Comparison of ENCODE assay signal across 16 mouse cellular contexts in the genomic region with DNA sequence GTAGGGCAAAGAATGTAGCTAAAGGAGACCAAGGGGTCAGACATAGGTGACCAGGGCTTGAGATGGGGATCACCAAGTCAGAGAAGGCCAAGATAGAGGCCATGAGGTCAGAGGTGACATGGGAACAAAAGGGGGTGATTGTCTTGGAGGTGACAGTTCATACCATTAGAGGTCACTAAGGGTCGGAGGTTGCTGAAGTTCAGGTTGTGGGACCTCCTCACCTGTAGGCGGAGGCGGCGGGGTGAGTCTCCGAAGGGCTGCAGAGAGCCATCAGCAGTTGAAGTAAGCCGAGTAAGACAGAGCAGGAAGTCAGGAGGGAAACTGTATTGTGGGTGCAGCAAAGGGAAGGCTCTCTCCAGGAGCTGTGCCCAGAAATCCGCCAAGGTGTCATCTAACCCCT. TPM values are rescaled to one million over a fixed set of nuclear protein-coding genes. Genes with fewer than 3 reads are reported as not detected.
A peak's percentile ranks its signal among the peaks of the same experiment; 100 is the strongest.
DNase-seq lines count a peak whose midpoint lies in the region; ATAC-seq lines count a peak whose summit lies in the region.
"Had no signal": no experiment of that assay in that cellular context is flagged by ENCODE, and none has a peak within 500 bp of the region (broad histone marks: within the 10 kb centered on the region; RNA-seq: fewer than 3 reads in every experiment).

No protein-coding gene starts in this region.

- ATAC-seq in forebrain, embryonic 15.5 days (replicated peaks): no peak
- no peak for ATAC-seq in limb, embryonic 11.5 days (ENCODE audit: insufficient number of reproducible peaks, low FRiP score, low TSS enrichment, low read depth)
- no peak for ATAC-seq in neural tube, embryonic 12.5 days (ENCODE audit: low FRiP score, low read depth)

- 87% methylated on average over 7 of the region's 7 CpGs for WGBS in heart, embryonic 10.5 days
- WGBS in forebrain, embryonic 15.5 days: 94% methylated on average over 7 of the region's 7 CpGs
- 88% methylated on average over 7 of the region's 7 CpGs for WGBS in limb, embryonic 11.5 days
- WGBS in neural tube, embryonic 12.5 days: 88% methylated on average over 7 of the region's 7 CpGs

- DNase-seq in heart, embryonic 10.5 days (ENCODE audit: low spot score): peak; percentile 59
- DNase-seq in heart, adult 9 months (ENCODE audit: low spot score in 2 of 2): no peak
- DNase-seq in limb, embryonic 11.5 days (ENCODE audit: low spot score): no peak
- DNase-seq in gastrocnemius, postnatal 14 days: no peak
- no peak for DNase-seq in yolk sac, embryonic 10.5 days (ENCODE audit: low spot score)
- DNase-seq in left cerebral cortex, postnatal 14 days (ENCODE audit: low spot score in 2 of 2): no peak
- DNase-seq: cerebellum, adult 9-10 months; kidney, adult 2 months; lung, embryonic 14.5 days had no signal

- H3K9ac ChIP-seq in forebrain, embryonic 15.5 days (replicated peaks): peak overlapping the region; percentile 95; the same call in 1 of the 2 replicates
- H3K9ac ChIP-seq in limb, embryonic 11.5 days (ENCODE audit: low read length): no peak overlapping the region
- H3K9ac ChIP-seq in neural tube, embryonic 12.5 days: peak overlapping the region; percentile 93
- H3K9ac ChIP-seq: heart, embryonic 15.5 days had no signal

- peaks cover 38% of the 10 kb centered on the region for H3K4me1 ChIP-seq in heart, embryonic 10.5 days
- peaks cover 61% of the 10 kb centered on the region for H3K4me1 ChIP-seq in forebrain, embryonic 15.5 days
- H3K4me1 ChIP-seq in limb, embryonic 11.5 days (ENCODE audit: control insufficient read depth, insufficient read depth, low read length): peaks cover 31% of the 10 kb centered on the region
- peaks cover 55% of the 10 kb centered on the region for H3K4me1 ChIP-seq in neural tube, embryonic 12.5 days

- no peak overlapping the region for H3K27ac ChIP-seq in heart, embryonic 10.5 days
- H3K27ac ChIP-seq in forebrain, embryonic 15.5 days (replicated peaks): no peak overlapping the region
- no peak overlapping the region for H3K27ac ChIP-seq in limb, embryonic 11.5 days (replicated peaks; ENCODE audit: low read depth, low read length)
- H3K27ac ChIP-seq in neural tube, embryonic 12.5 days: no peak overlapping the region
- H3K27ac ChIP-seq: heart, embryonic 15.5 days; layer of hippocampus, adult 2 months had no signal

- peaks cover 30% of the 10 kb centered on the region; the same call in 1 of the 2 replicates for H3K27me3 ChIP-seq in heart, embryonic 10.5 days (ENCODE audit: insufficient read depth, poor library complexity, severe bottlenecking)
- no peaks in the 10 kb centered on the region for H3K27me3 ChIP-seq in forebrain, embryonic 15.5 days
- no peaks in the 10 kb centered on the region for H3K27me3 ChIP-seq in limb, embryonic 11.5 days (ENCODE audit: control insufficient read depth, insufficient read depth, low read length)
- no peaks in the 10 kb centered on the region for H3K27me3 ChIP-seq in neural tube, embryonic 12.5 days (replicated peaks)

- intact Hi-C loops in gastrocnemius, postnatal 14 days (cut with DNase I; ENCODE audit: low total_unique reads): no loop called here
- intact Hi-C loops in left cerebral cortex, postnatal 14 days (cut with DNase I): no loop called here

- H3K36me3 ChIP-seq in heart, embryonic 10.5 days: peaks cover 24% of the 10 kb centered on the region
- peaks cover 9% of the 10 kb centered on the region for H3K36me3 ChIP-seq in forebrain, embryonic 15.5 days
- H3K36me3 ChIP-seq in limb, embryonic 11.5 days (ENCODE audit: control insufficient read depth, insufficient read depth, low read length): peaks cover 4% of the 10 kb centered on the region; the same call in 1 of the 2 replicates
- H3K36me3 ChIP-seq in neural tube, embryonic 12.5 days: peaks cover 35% of the 10 kb centered on the region
- H3K36me3 ChIP-seq: heart, embryonic 15.5 days had no signal

- no peak overlapping the region for H3K4me3 ChIP-seq in heart, embryonic 10.5 days
- H3K4me3 ChIP-seq in forebrain, embryonic 15.5 days: peak overlapping the region; percentile 83
- 0 out of 2 replicates have a peak overlapping the region, but pooled peaks have one; percentile 82 for H3K4me3 ChIP-seq in limb, embryonic 11.5 days (ENCODE audit: low read depth, low read length)
- H3K4me3 ChIP-seq in neural tube, embryonic 12.5 days: peak overlapping the region; percentile 77
- H3K4me3 ChIP-seq: layer of hippocampus, adult 2 months had no signal

- H3K9me3 ChIP-seq in heart, embryonic 10.5 days: no peaks in the 10 kb centered on the region
- peaks cover 5% of the 10 kb centered on the region; the same call in 1 of the 2 replicates for H3K9me3 ChIP-seq in forebrain, embryonic 15.5 days
- H3K9me3 ChIP-seq in limb, embryonic 11.5 days (ENCODE audit: control insufficient read depth, low read length): no peaks in the 10 kb centered on the region
- peaks cover 3% of the 10 kb centered on the region; the same call in 1 of the 2 replicates for H3K9me3 ChIP-seq in neural tube, embryonic 12.5 days
- H3K9me3 ChIP-seq: heart, embryonic 15.5 days had no signal

- peak overlapping the region; percentile 77 for H3K4me2 ChIP-seq in forebrain, embryonic 15.5 days (replicated peaks)
- H3K4me2 ChIP-seq in limb, embryonic 11.5 days (ENCODE audit: low read depth, severe bottlenecking): no peak overlapping the region
- H3K4me2 ChIP-seq in neural tube, embryonic 12.5 days (replicated peaks): peak overlapping the region; percentile 89

RNA-seq across cellular contexts. Expression of gene Gm43720, which starts 1.8 kb away (rescaled TPM):
- 0.07 and 0.16 TPM in 2 replicates for polyA plus RNA-seq in heart, embryonic 10.5 days (2016; fragmentation: Nextera tagmentation; extraction: Ambion mirVana)
- 0.04 and 0.09 TPM in 2 replicates for polyA plus RNA-seq in forebrain, embryonic 15.5 days (2015; fragmentation: Nextera tagmentation; extraction: Ambion mirVana)
- polyA plus RNA-seq in limb, embryonic 11.5 days (2014; fragmentation: Nextera tagmentation; extraction: Ambion mirVana): 0.03 and 0.24 TPM in 2 replicates
- polyA plus RNA-seq in neural tube, embryonic 12.5 days (2016; fragmentation: Nextera tagmentation; extraction: Ambion mirVana): 0.05 and 0.17 TPM in 2 replicates
- not detected for total RNA-seq in gastrocnemius, postnatal 14 days (2021)
- total RNA-seq in left cerebral cortex, postnatal 14 days (2021): not detected
- total RNA-seq: ES-E14; left cerebral cortex, postnatal 36 days had no signal
- polyA plus RNA-seq: kidney, adult 2 months; testis, adult 2 months had no signal

RNA-seq across cellular contexts. Expression of gene Gpc2, which starts 1.8 kb away (rescaled TPM):
- 11.1 and 18.0 TPM in 2 replicates for polyA plus RNA-seq in heart, embryonic 10.5 days (2016; fragmentation: Nextera tagmentation; extraction: Ambion mirVana)
- polyA plus RNA-seq in forebrain, embryonic 15.5 days (2015; fragmentation: Nextera tagmentation; extraction: Ambion mirVana): 177 and 189 TPM in 2 replicates
- 14.0 and 15.8 TPM in 2 replicates for polyA plus RNA-seq in limb, embryonic 11.5 days (2014; fragmentation: Nextera tagmentation; extraction: Ambion mirVana)
- polyA plus RNA-seq in neural tube, embryonic 12.5 days (2016; fragmentation: Nextera tagmentation; extraction: Ambion mirVana): 175 and 179 TPM in 2 replicates
- total RNA-seq in gastrocnemius, postnatal 14 days (2021): under 1 TPM; 0.44 to 0.47 TPM
- 1 to 10 TPM; 1.8 to 2.7 TPM for total RNA-seq in left cerebral cortex, postnatal 14 days (2021)

RNA-seq across cellular contexts. Expression of gene Stag3, which starts 2.0 kb away (rescaled TPM):
- polyA plus RNA-seq in heart, embryonic 10.5 days (2016; fragmentation: Nextera tagmentation; extraction: Ambion mirVana): 4.1 and 4.2 TPM in 2 replicates
- 4.4 and 4.6 TPM in 2 replicates for polyA plus RNA-seq in forebrain, embryonic 15.5 days (2015; fragmentation: Nextera tagmentation; extraction: Ambion mirVana)
- polyA plus RNA-seq in limb, embryonic 11.5 days (2014; fragmentation: Nextera tagmentation; extraction: Ambion mirVana): 4.6 and 5.5 TPM in 2 replicates
- 3.6 and 4.5 TPM in 2 replicates for polyA plus RNA-seq in neural tube, embryonic 12.5 days (2016; fragmentation: Nextera tagmentation; extraction: Ambion mirVana)
- total RNA-seq in gastrocnemius, postnatal 14 days (2021): under 1 TPM in 1 of 2 experiments, not detected in 1; 0.49 TPM
- 1 to 10 TPM; 1.1 to 1.8 TPM for total RNA-seq in left cerebral cortex, postnatal 14 days (2021)

RNA-seq across cellular contexts. Expression of gene Gal3st4, which starts 5.4 kb away (rescaled TPM):
- polyA plus RNA-seq in heart, embryonic 10.5 days (2016; fragmentation: Nextera tagmentation; extraction: Ambion mirVana): 1.4 and 1.6 TPM in 2 replicates
- polyA plus RNA-seq in forebrain, embryonic 15.5 days (2015; fragmentation: Nextera tagmentation; extraction: Ambion mirVana): 1.6 and 2.1 TPM in 2 replicates
- polyA plus RNA-seq in limb, embryonic 11.5 days (2014; fragmentation: Nextera tagmentation; extraction: Ambion mirVana): 3.5 and 4.2 TPM in 2 replicates
- polyA plus RNA-seq in neural tube, embryonic 12.5 days (2016; fragmentation: Nextera tagmentation; extraction: Ambion mirVana): 4.3 and 5.0 TPM in 2 replicates
- total RNA-seq in gastrocnemius, postnatal 14 days (2021): under 1 TPM; 0.51 to 0.55 TPM
- total RNA-seq in left cerebral cortex, postnatal 14 days (2021): 1 to 10 TPM; 3.6 to 4.5 TPM

RNA-seq across cellular contexts. Expression of gene BC037034, which starts 14.2 kb away (rescaled TPM):
- polyA plus RNA-seq in heart, embryonic 10.5 days (2016; fragmentation: Nextera tagmentation; extraction: Ambion mirVana): 4.8 and 8.7 TPM in 2 replicates
- 12.9 and 14.0 TPM in 2 replicates for polyA plus RNA-seq in forebrain, embryonic 15.5 days (2015; fragmentation: Nextera tagmentation; extraction: Ambion mirVana)
- 4.8 and 5.2 TPM in 2 replicates for polyA plus RNA-seq in limb, embryonic 11.5 days (2014; fragmentation: Nextera tagmentation; extraction: Ambion mirVana)
- polyA plus RNA-seq in neural tube, embryonic 12.5 days (2016; fragmentation: Nextera tagmentation; extraction: Ambion mirVana): 20.1 and 25.4 TPM in 2 replicates
- 1 to 10 TPM; 3.4 to 4.6 TPM for total RNA-seq in gastrocnemius, postnatal 14 days (2021)
- 10 to 100 TPM; 65.6 to 70.2 TPM for total RNA-seq in left cerebral cortex, postnatal 14 days (2021)
